Mouse (Mus musculus): ENCODE results near the gene Ptprj.
"Not testable (repeated sequence)": the region's sequence is repeated elsewhere in the genome, so short reads cannot be mapped to it uniquely, and the experiment has no call there.

The Ptprj gene

GRCm38 (mm10) chr2:90576936-90577335 lies 3.5 kb downstream of the Ptprj start:
- no peak for DNase-seq

GRCm38 (mm10) chr2:90576411-90576810 lies 4.0 kb downstream of the Ptprj start:
- DNase-seq = no peak

GRCm38 (mm10) chr2:90575713-90576112 lies 4.7 kb downstream of the Ptprj start:
- DNase-seq = no peak

- DNase-seq = no peak
Observed at GRCm38 (mm10) chr2:90575116-90575515, 5.3 kb downstream of the Ptprj start.

GRCm38 (mm10) chr2:90574536-90574935 lies 5.9 kb downstream of the Ptprj start:
- DNase-seq = no peak

GRCm38 (mm10) chr2:90573640-90574526 lies 6.6 kb downstream of the Ptprj start:
- DNase-seq = no peak

- no peak for DNase-seq
Observed at GRCm38 (mm10) chr2:90572126-90572525, 8.3 kb downstream of the Ptprj start.

- DNase-seq = not testable (repeated sequence)
Observed at GRCm38 (mm10) chr2:90571399-90571798, 9.0 kb downstream of the Ptprj start.

- DNase-seq = no peak
Observed at GRCm38 (mm10) chr2:90570871-90571270, 9.6 kb downstream of the Ptprj start.

- DNase-seq = no peak
Observed at GRCm38 (mm10) chr2:90570216-90570615, 10.2 kb downstream of the Ptprj start.

- no peak for DNase-seq
Observed at GRCm38 (mm10) chr2:90568961-90569481, 11.4 kb downstream of the Ptprj start.

- no peak for DNase-seq
Observed at GRCm38 (mm10) chr2:90568091-90568490, 12.4 kb downstream of the Ptprj start.

GRCm38 (mm10) chr2:90566773-90567528 lies 13.5 kb downstream of the Ptprj start:
- DNase-seq = no peak

GRCm38 (mm10) chr2:90566046-90566445 lies 14.4 kb downstream of the Ptprj start:
- no peak for DNase-seq

- DNase-seq = peak; percentile 45
Observed at GRCm38 (mm10) chr2:90565192-90565929, 15.1 kb downstream of the Ptprj start.

- DNase-seq = no peak
Observed at GRCm38 (mm10) chr2:90564552-90564951, 15.9 kb downstream of the Ptprj start.

- DNase-seq = no peak
Observed at GRCm38 (mm10) chr2:90563171-90563570, 17.3 kb downstream of the Ptprj start.

GRCm38 (mm10) chr2:90562126-90562670 lies 18.2 kb downstream of the Ptprj start:
- no peak for DNase-seq

- no peak for DNase-seq
Observed at GRCm38 (mm10) chr2:90560197-90560843, 20.1 kb downstream of the Ptprj start.

GRCm38 (mm10) chr2:90559688-90560196 lies 20.7 kb downstream of the Ptprj start:
- DNase-seq = no peak

- DNase-seq = no peak
Observed at GRCm38 (mm10) chr2:90559015-90559687, 21.3 kb downstream of the Ptprj start.
